Mouse (Mus musculus): ENCODE results near the gene Arntl. TPM values are rescaled to one million over a fixed set of nuclear protein-coding genes. Genes with fewer than 3 reads are reported as not detected.
A peak's percentile ranks its signal among the peaks of the same experiment; 100 is the strongest.

Gene Arntl
- 10 to 100 TPM; 21.4 to 27.8 TPM for polyA plus RNA-seq (2017; shearing (Covaris generic))

GRCm38 (mm10) chr7:113206644-113207470, at the start of gene Arntl:
Gene Arntl (plus strand): TSS chr7:113207465.
- ATAC-seq = peak; percentile 92

DNA sequence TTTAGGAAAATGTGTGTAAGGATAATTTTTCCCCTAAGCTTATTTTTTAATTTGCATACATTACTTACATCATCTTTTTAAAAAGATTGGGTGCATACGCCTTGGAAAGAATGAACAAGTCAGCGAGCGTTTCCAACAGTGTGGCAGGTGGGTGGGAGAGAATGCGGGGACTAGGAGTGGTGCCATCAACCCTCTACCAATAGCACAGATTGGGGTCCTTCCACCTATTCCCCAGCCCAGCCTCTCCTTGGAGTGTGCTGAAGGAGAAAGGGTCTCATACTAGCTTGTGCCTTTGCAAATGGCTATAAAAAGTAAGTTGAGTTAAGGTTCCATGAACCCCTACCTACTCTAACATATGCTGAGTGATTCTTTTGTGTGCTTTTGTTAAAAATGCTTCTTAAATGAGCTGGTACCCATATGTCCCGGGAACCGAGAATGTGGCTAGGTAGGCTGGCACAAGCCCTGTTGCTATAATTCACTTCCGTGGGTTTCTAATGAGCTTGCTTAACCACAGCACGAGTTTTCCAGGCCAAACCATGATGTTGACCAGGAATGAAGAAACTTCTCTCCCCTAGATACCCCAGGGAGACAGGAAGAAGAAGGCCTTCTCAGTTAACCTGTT, 46.1 kb upstream of the Arntl start:
- ATAC-seq = no peak

- no peak for ATAC-seq
Measured at GRCm38 (mm10) chr7:113164719-113165118, 42.5 kb upstream of the Arntl start.

DNA sequence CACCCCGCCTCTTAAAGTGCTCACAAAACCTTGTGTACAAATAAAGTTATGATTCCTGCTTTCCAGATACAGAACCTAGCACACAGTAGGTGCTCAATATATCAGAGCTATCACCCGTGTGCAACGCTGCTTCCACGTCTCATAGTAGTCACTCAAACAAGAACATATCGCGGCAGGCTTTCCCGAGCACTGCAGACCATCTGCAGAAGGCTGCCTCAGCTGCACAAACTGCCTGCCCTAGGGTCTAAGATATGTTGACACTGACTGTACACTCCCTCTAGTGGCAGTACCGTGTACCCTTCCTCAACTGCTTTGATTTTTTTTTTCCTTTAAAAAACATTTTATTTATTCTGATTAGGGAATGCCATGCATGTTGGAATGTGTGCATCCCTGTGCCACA, 40.2 kb upstream of the Arntl start:
- no peak for ATAC-seq

GRCm38 (mm10) chr7:113168609-113169008, 38.7 kb upstream of the Arntl start:
- ATAC-seq = no peak

DNA sequence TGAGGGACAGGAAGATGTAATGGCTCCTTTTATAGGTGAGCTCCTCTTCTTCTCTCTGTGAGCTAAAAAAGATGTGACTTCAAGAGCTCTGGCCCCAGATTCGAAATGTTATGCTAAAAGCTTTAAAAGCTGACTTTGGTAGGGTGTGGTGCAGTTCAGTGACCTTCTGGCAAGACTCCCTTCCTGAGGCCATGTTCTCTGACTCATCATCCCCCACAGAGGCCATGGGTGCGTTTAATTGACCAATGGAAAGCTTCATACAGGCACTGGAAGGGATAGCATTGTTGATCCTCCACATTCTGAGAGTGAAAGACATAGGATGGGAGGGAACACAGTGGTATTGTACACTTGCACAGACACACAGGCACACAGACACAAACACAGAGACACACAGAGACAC, 34.8 kb upstream of the Arntl start:
- no peak for ATAC-seq

GRCm38 (mm10) chr7:113175481-113175880, 31.8 kb upstream of the Arntl start:
- ATAC-seq = no peak

GRCm38 (mm10) chr7:113178073-113178472, 29.2 kb upstream of the Arntl start:
- ATAC-seq = no peak

DNA sequence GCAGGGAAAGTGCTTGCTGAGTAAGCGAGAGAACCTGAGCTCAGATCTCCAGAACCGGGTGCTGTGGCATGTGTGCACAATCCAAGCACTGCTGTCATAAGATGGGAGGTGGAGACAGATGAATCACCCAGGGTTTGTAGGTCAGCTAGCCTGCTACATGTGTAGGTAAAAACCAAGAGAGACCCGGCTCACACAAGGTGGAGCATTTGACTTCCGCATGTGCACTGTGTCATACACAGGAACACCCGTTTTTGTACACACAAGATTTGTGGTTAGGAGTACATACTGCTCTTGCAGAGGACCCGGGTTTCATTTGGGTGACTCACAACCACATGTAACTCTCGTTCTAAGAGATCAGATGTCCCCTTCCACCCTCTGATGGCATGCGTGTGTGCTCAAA, 23.5 kb upstream of the Arntl start:
- no peak for ATAC-seq

DNA sequence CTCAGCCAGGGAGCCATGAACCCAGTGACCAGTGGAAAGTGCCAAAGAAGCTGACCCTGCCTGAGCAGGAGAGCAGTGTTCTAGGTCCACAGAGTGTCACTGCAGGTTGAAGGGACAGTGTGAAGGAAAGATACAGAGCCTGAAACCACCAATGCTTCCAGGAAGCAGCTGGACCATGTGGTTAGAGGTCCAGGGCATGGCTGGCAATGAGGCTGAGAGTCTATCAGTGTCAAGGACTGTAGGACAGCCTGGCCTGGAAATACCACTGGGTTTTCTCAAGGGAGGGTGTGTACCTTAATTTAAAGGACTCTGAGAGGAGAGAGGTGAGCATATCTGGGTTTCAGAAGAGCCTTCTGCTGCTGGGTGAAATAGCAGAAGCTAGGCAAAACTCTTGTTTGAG, 22.2 kb upstream of the Arntl start:
- no peak for ATAC-seq

DNA sequence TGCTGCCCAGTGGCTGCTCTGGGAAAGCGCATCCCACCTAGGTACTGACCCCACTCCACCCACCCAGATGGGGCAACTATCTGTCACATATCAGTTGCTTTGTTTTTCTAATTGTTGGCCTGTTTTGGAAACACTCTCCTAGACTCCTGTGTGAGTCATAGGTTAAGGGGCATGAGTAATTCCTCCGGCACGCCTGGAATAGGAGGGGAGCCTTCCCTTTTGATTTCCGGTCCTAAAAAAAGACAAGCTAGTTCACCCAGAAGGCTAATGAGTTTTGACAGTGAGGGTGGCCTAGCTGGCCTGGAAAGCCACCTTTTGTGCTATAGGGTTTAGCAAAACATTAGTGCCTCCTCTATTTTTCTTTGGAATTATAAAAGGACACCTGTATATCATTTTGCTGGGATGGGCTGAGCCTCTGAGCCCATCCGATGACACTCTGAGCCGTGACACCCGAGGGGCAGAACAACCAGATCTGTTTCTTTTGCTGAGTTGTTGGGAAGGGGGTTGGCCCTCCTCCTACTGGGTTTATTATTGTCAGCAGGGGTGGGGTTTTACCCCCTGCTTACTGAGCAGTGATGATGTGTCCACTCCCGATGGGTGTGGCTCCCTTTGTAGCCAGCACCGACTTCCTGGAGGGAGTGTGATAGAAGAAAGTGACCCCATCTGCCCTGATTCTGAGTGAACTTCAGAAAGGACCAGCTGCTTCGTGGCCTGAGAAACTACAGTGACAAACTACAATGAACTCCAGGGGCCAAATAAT, 21.0 kb upstream of the Arntl start:
- ATAC-seq = no peak

GRCm38 (mm10) chr7:113188091-113188490, 19.2 kb upstream of the Arntl start:
- ATAC-seq = no peak

DNA sequence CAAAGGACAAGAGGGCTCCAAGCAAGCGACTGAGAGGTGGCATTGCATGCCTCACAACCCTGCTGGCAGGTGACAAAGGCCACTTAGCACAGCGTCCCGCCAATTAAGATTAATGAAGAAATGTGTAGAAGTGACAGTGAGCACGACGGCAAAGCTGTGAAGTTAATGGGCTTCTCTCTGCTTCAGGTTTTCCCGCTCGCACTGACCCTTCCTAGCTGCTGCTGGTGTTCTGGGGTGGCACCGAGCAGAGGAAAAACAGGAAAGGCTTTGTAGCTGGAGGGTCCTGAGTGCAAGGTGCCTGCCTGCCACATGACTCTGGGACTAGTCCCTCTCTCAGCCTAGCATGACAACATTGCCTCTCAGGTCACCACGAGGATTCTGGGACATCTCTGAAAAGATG, 18.7 kb upstream of the Arntl start:
- ATAC-seq = no peak

DNA sequence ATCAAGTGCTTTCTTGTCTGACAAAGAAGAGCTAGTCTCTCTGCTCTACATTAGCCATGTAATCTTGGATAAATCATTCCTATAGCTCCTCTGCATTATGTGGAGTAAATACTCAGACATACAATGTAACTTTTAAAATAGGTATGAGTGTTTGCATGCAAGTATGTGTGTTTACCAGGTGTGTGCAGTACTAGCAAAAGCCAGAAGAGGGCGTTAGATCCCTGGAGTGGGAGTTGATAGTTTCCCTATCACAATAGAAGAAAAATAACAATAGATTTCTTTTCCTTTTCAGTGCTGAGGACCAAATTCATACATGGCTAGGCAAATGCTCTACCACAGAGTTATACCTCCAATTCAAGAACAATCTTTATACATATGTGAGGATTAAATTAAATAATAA, 15.5 kb upstream of the Arntl start:
- no peak for ATAC-seq

DNA sequence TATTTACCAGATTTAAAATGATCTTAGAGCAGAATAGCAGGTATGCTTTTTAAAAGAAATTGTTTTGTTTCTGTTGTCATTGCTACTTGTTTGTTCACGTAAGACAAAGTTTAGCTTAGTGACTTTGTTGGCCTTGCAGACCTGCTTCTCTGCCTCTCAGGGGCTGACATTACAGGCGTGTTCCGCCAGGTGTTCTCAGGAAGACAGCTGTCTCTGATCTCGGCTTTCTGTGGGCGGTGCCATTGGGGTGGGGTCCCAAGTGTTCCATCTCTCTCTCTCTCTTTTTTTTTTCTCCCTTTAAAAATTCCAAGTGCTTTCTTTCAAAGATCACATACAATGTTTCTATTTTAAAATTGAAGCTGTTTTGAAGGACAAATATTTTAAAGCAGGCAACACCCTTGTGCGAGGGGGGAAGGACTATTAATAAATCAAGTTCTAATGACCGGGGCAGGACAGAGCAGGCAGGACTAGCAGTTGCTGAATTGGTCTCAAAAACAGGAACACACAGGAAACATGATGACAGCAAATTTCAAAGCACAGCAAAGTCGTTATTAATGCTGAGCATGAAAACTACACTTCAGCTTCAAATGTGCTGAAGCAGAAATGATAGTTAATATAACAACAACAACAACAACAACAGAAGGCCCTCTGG, 14.4 kb upstream of the Arntl start:
- ATAC-seq = no peak

GRCm38 (mm10) chr7:113193872-113194271, 13.4 kb upstream of the Arntl start:
- ATAC-seq = no peak

DNA sequence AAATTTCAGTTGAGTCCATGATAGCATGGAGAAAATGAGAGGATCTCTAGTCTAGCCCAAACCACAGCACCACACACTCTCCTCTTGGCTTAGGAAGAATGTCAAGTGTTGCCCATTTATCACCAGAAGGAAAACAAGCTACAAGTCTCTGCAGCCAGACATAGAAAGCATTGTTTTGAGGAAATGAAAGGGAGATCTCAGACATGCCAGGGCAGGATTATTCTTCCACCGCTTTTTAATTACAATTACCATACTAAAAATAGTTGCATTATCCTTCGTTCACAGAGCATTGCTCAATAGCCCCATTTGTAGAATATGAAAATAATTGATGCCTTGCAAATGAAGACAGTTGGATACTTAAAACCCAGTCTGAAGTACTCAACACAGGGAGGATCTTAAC, 12.0 kb upstream of the Arntl start:
- ATAC-seq = no peak

DNA sequence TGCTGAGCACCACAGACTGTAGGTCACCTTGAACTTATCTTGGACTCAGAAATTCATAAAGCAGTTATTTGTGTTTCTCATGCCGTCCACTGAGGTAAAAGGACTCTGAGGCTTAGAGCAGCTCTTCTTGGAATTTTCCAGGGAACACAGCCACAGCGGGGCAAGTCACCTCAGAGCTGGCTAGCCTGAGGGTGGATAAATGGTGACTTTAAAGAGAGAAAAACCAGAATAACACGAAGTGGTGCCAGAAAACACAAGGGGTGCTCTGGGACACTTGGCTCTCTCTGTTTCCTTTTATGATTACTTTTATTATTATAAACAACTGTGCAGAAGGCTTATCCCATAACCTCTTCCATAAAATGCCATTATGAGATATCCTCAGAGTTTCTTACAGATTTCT, 11.1 kb upstream of the Arntl start:
- no peak for ATAC-seq

- no peak for ATAC-seq
Measured at GRCm38 (mm10) chr7:113197161-113197775, 10.0 kb upstream of the Arntl start.

- ATAC-seq = no peak
Measured at GRCm38 (mm10) chr7:113201584-113201983, 5.7 kb upstream of the Arntl start.

GRCm38 (mm10) chr7:113207471-113208387, 464 bp downstream of the Arntl start:
- ATAC-seq = peak; percentile 8

DNA sequence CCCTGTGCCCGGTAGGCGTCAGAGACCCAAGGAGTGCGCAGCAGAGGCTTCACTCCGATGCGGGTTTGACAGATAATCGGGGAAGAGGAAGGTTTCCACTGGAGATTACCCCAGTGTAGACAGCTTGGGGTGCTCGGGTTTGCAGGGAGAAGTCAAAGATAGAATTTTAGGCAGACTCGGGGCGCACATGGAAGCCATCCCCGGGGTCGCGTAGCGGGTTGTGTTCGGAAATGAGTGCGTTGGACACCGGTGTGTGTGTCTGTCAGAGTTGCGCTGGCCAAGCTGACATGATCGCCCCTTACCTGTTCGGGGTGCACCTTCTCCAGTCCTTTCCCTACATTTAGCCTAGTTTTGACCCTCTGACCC, 1.1 kb downstream of the Arntl start:
- no peak for ATAC-seq
